Mouse (Mus musculus) frontal cortex, adult (tissue): ENCODE results near the gene Abcg1.
A peak's percentile ranks its signal among the peaks of the same experiment; 100 is the strongest.

ENCODE experiments used
- ATAC-seq: cut with Nextera tagmentation; 2 replicates; pipeline ENCODE4 v1.9.2; 2017; ENCODE audit warnings: mild to moderate bottlenecking, moderate library complexity, mixed read lengths; ENCODE audit not compliant: low TSS enrichment

The Abcg1 gene

DNA sequence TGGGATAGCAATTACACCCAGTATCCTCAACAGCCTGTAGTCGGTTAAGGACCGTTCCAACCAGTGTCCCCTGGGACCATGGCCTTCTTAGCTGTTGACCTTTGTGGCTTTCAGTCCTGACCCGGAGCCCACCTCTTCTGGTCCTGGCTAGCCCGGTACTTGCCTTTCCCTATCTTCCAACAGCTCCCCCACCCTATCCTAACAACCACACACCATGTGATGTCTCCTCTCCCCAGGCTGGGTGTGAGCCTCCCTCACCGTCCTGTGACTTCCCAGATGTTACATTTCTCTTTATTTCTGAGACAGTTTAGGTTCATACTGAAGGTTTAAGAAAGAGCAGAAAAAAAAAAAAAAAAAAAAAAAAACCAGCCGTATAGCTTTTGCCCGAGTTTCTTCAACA is 17.1 kb upstream of the Abcg1 start:
- no peak for ATAC-seq

DNA sequence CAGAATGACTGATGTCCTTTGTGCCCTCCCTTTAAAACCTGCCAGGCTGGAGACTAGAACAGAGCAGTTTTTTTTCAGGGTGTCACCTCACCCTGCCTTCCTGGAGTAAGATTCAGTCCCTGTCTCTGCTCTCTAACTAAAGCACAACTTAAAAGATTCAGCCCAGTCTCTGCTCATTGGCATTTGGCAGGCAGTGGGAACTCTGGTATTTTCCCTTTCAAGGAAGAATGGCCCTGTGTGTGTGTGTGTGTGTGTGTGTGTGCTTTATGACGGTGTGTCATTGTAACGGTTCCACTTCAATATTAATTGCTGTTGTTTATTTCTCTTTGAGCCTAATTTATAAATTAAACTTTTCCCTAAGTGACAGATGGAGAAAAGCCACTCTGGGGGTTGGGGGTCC is 14.7 kb upstream of the Abcg1 start:
- no peak for ATAC-seq

DNA sequence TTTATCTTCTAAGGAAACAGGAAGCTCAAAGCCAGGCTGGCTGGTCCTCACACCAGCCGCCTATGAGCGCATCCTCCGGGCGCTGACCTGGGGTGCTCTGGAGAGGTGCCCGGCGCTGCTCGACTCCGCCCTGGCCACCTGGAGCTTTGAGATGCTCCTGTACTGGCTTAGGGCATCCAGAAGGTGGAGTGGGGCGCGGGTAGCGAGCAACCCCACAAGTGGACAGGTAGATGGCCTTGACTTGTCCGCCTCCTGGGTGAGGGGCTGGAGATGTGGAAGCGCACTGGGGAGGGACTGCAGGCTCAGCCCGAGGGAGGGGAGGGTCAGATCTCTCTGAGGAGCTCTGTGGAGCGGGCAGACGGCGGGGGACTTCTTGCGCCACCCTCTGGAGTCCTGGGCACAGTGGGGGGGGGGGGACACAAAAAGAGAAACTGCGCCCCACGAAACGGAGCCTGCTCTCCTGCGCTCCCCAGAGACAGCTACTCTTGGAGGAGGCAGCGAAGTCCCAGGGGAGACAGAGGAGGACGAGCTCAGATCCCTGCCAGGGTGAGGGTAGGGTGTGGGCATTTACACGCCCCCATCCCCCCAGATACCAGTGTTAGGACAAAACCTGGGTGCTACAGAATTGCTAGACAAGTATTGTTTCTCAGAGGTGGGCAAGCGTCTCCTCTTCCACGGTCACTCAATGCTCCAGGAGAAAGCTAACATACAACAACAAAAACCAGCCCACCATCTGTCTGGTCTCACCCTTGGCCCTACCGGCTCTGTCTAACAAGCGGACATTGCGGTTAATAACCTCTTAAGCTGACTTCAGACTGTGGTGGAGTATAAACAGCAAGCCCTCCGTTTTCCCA is 643 bp downstream of the Abcg1 start:
- ATAC-seq: peak; percentile 50

- ATAC-seq: peak; percentile 73
These were observed 1.2 kb downstream of the Abcg1 start for GRCm38 (mm10) chr17:31058745-31059085.

GRCm38 (mm10) chr17:31060196-31060587 is 2.7 kb downstream of the Abcg1 start:
- no peak for ATAC-seq

DNA sequence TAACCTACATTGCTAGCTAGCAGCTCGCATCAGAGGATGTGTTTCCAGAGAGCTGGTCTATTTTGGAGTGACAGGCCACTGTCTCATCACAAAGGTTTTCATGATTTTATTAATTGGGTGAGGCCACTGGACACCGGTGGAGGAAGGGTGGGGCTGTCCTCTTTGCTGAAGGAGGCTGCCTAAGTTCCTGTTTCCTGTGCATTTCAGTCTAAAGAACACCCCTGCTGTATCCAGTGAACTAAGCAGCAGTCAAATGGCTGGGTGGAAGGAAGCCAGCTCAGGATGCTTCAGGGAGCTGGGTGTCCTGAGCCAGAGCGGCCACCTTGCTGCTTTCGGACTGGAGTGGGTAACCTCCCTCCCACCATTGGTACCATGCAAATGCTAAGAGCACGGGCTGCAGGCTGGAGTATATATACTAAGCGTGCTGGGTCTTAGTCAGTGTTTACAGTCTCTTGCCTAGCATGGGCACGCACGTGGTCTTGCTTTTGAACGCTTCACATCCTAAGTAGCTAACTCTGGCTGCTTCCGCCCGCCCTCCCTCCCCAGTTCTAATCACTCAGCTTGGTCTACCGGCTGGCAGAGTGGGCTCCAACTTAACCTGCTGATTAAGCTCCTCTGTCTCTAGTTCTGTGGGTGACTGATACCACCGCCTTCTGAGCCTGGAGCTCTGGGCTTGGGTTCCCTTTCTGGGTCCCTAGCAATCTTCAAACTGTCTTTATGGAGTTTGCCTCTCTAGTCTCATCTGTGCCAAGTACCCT is 3.3 kb downstream of the Abcg1 start:
- ATAC-seq: peak; percentile 28; the same call in 1 of the 2 replicates

- ATAC-seq: no peak
These were observed 4.0 kb downstream of the Abcg1 start for GRCm38 (mm10) chr17:31061346-31062095.

DNA sequence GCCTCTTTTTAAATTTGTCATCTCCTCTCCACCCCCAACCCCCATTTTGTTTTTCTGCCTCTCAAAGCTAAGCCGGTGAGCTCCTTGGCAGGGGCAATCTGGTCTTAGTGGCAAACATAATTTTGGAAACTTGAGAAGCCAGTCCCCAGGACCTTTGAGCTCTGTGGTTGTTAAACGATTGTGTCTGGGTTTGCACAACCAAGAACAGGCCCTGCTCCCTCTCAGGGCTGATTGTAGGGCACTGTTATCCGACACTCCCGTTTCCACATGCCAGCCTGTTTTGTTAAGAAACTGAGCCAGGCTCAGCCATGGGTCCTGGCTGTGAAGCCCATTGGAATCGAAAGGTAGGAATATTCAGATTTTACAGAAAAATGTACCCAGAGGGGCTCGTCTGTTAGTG is 8.6 kb downstream of the Abcg1 start:
- ATAC-seq: no peak

DNA sequence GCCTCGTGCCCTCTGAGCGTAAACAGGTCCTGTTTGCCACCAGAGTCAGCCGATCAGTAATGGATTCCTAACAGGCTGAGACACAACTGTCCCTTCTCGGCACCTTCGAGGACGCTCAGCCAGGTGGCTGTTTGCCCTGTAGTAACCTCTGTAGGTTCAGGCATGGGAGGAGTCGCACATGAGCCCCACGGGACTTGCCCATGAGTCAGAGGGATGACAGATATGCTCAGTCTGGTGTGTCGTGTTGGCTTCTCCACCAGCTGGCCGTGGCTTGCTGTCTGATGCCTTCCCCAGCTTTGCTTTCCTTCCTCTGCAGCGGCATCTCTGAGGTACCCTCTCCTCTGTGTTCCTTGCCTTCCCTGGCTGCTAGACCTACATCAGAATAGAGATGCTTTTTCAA is 9.6 kb downstream of the Abcg1 start:
- peak; percentile 79 for ATAC-seq

DNA sequence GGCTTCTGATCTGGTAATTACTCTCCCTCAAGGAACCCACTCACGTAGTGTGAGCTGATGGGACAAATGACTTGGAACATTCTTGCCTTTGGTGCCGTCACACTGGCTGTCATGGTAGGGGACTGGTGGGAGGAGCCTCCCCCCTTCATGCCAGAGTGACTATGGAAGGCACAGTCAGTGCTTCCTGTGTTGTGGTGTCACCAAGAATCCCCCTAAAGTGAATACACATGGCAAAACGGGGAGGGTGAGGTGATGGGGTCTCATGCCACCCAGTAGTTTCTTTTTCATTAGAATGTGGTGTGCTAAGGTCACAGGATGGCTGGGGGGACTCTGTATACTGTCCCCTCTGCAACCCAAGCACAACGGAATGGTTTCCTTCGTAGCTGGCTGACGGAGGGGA is 11.6 kb downstream of the Abcg1 start:
- ATAC-seq: no peak

- ATAC-seq: no peak
These were observed 12.4 kb downstream of the Abcg1 start for GRCm38 (mm10) chr17:31069845-31070244.

- no peak for ATAC-seq
These were observed 13.1 kb downstream of the Abcg1 start for GRCm38 (mm10) chr17:31070403-31071185.

DNA sequence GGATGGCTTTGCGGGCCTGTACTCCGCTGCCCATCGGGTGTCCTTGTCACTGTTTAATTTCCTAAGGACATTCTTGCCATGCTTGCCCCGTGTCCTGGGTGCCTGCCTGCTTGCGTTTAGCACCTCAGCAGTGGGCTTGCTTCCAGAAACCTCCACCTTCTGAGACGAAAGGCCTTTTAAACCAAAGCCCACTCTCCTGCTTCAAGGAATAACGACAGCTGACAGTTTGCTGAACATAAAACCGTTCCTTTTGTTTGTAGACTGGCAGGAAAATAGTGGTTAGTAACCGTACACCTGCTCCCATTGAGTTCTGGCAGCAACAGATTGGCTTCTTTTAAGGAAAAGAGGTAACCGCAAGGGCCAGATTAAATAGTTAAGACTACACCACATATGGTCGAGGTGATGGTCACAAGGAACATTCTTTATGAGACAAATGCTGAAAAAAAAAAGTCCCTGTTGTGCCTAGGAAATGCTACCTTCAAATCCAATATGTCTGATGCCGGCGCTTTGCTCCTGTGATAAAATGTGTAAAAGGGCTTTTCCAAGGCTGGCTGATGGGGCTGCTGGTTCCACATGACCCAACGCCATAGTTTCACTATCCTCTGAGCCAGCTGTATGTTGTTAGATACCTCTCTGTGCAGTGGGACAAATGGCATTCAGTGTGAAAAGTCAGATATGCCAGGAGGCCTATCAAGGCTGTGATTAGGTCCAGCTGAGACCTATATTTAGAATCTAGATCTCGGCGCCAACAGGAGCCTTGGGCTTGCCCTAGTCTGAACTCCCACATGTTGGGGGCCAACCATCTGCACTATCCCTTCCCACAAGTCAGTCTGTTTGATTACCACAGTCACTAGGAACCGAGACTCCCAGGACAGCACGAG is 14.2 kb downstream of the Abcg1 start:
- no peak for ATAC-seq

DNA sequence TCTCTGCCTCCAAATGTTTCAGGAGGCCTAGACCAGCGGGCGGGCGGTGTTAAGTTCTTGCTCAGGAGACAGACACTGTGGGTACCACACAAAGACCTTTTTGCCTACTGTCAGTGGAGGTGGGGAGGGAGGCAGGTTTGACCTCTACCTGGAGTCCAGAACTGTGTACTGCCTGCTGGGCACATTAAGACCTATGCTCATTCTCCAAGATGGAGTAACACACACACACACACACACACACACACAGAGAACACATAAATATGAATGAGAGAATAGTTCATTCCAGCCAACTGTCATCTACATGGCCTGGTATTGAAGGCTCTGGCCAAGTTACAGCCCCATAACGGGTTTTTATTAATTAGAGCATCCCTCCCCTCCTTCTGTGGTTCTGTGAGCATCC is 15.4 kb downstream of the Abcg1 start:
- no peak for ATAC-seq

- ATAC-seq: peak; percentile 79
These were observed 16.0 kb downstream of the Abcg1 start for GRCm38 (mm10) chr17:31073273-31074052.

DNA sequence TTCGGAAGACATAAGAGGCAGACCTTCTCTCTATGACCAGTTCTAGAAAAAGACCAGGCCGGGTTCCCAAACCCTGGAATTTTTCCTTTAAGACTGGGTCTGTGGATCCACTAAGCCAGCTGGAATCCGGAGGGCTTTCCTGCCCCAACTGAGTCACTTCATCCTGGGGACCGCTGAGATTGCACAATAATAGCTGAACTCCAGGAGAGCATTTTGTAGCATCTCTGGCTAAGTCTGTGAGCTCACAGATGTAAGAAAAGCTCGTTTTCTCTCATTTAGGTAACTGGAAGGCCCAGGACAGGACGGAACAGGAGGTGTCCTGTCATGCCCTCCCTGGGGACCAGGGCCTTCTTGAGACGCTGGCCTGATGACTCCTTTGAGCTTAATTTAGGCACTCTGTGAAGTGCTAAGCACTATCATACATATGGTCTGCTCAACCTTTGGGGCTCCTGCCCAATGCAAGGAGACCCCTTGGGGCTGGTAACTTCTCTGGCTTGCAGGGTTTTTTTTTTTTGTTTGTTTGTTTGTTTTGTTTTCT is 16.6 kb downstream of the Abcg1 start:
- ATAC-seq: no peak

GRCm38 (mm10) chr17:31074666-31075065 is 17.2 kb downstream of the Abcg1 start:
- ATAC-seq: no peak

DNA sequence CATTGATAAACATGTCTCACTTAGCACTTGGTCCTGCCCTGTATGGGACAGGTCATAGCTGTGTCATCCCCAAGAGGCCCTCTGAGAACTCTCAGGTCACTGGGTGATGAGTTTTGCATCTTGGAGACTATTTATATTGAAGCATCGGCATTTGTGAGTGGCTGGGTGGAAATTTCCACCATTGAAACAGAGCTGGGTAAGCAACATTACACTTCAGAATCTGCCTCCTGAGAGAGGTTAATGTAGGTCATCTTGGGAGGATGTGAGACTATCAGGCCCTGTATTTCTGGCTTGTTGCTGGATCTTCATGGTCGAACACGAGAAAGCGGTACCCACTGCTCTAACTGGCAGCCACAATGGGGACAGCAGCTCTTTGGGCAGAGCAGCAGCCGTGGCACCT is 18.0 kb downstream of the Abcg1 start:
- ATAC-seq: no peak

GRCm38 (mm10) chr17:31077561-31077960 is 20.1 kb downstream of the Abcg1 start:
- no peak for ATAC-seq

GRCm38 (mm10) chr17:31078581-31078980 is 21.1 kb downstream of the Abcg1 start:
- ATAC-seq: no peak
